Mouse (Mus musculus): ENCODE data around the gene Rnf208. TPM values are rescaled to one million over a fixed set of nuclear protein-coding genes. Genes with fewer than 3 reads are reported as not detected.
"Not testable (repeated sequence)": the region's sequence is repeated elsewhere in the genome, so short reads cannot be mapped to it uniquely, and the experiment has no call there.

The Rnf208 gene
- polyA plus RNA-seq, 1 experiment from 2014 or later = 9.1 TPM

DNA sequence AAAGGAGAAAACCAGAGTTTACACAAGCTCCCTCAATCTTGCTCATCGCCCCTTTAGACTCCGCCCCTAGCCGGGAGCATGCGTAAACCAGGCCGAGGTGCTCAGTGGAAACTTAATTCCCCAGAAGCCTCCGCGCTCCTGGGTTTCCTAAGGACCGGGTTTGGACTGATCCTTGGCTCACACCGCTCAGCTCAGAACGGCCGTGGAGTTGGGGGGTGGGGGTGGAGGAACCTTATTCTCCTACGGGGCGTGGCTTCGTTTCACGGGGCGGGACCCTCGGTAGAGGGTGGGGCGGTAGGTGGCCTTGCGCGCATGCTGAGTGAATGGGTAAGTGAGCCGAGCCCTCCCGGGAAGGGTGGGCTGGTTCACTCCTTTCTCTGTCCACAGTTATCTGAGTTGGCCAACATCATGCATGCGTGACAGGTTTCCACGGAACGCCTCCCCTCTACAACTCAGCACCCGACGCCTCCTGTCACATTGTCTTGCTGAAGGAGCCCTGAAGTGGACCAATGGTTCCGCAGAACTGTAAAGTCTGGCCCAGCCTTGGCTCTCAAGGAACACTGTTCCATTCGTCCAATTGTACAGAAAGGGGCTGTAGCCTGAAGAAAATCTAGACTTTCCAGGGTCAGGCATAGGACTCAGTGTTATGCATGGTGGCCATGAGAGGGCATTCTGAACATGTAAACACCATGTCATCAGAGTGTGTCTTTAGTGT, 1.2 kb upstream of the Rnf208 start:
- DNase-seq (ENCODE audit: low spot score) = peak; percentile 90
- Histone ChIP-seq H3K27me3 (ENCODE audit: insufficient read depth, poor library complexity, severe bottlenecking) (peaks cover 55% of the 10 kb centered on the region), H3K9me3 (no peaks in the 10 kb centered on the region), H3K27ac (peak overlapping the region; percentile 78), H3K4me1 (peaks cover 36% of the 10 kb centered on the region), H3K36me3 (peaks cover 11% of the 10 kb centered on the region; the same call in 1 of the 2 replicates), H3K4me3 (peak overlapping the region; percentile 70)
- WGBS = 2% methylated on average over 29 of the region's 29 CpGs

DNA sequence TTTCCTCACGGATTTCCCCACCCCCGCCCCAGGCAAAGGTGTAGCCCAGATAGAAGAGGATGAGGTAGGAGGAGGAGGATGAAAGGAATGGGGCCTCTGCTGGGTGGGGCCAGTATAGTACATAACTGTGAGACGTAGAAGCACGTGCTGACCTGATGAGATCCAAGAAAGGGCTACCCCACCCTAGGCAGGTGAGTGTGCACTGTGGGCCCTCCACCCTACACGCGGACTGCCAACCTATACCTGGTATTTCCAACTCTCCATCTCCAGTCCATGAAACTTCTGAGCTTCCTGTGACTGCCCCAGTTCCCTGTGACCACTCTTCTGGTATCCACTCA, 648 bp upstream of the Rnf208 start:
- no peak overlapping the region for H3K27ac ChIP-seq
- no peaks in the 10 kb centered on the region for H3K9me3 ChIP-seq
- H3K4me3 ChIP-seq = peak overlapping the region; percentile 70
- peaks cover 49% of the 10 kb centered on the region for H3K27me3 ChIP-seq (ENCODE audit: insufficient read depth, poor library complexity, severe bottlenecking)
- H3K36me3 ChIP-seq = peaks cover 16% of the 10 kb centered on the region; the same call in 1 of the 2 replicates
- DNase-seq (ENCODE audit: low spot score) = no peak
- 23% methylated on average over 6 of the region's 6 CpGs for WGBS
- peaks cover 34% of the 10 kb centered on the region for H3K4me1 ChIP-seq

DNA sequence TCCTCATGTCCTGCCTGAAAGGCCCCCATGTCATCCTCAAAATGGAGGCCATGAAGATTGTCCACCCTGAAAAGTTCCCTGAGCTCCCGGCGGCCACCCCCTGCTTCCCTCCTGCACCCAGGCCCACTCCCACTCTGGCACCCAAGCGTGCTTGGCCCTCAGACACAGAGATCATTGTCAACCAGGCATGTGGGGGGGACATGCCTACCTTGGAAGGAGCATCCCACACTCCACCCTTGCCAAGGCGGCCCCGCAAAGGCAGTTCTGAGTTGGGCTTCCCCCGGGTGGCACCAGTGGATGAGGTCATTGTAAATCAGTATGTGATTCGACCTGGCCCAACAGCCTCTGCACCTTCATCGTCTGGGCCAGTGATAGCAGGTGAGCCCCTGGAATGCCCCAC, 1.3 kb downstream of the Rnf208 start:
- peak overlapping the region; percentile 70; the same call in 1 of the 2 replicates for H3K4me3 ChIP-seq
- no peak for DNase-seq (ENCODE audit: low spot score)
- no peaks in the 10 kb centered on the region for H3K9me3 ChIP-seq
- H3K27me3 ChIP-seq (ENCODE audit: insufficient read depth, poor library complexity, severe bottlenecking) = peaks cover 37% of the 10 kb centered on the region
- H3K4me1 ChIP-seq = peaks cover 30% of the 10 kb centered on the region
- H3K36me3 ChIP-seq = peaks cover 31% of the 10 kb centered on the region
- 80% methylated on average over 8 of the region's 8 CpGs for WGBS
- H3K27ac ChIP-seq = no peak overlapping the region

DNA sequence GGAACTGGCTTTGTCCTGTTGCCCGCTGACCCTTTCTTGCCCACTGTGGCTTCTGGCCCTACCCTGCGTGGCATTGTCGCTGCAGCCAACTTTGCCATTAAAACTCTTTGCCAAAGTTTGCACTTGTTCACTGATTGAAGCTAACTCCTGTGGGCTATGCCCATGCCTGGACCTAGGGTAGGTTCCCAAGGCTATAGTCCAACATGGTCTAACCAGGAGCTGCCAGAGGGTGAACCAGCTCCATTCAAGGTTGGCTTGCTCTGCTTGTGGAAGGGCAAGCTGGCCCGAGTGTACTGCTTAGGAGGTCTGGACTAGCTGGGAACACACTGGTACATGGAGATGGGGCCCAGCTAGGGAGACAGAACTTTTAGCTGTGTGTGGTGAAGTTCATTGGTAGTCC, 2.1 kb downstream of the Rnf208 start:
- 85% methylated on average over 4 of the region's 4 CpGs for WGBS

DNA sequence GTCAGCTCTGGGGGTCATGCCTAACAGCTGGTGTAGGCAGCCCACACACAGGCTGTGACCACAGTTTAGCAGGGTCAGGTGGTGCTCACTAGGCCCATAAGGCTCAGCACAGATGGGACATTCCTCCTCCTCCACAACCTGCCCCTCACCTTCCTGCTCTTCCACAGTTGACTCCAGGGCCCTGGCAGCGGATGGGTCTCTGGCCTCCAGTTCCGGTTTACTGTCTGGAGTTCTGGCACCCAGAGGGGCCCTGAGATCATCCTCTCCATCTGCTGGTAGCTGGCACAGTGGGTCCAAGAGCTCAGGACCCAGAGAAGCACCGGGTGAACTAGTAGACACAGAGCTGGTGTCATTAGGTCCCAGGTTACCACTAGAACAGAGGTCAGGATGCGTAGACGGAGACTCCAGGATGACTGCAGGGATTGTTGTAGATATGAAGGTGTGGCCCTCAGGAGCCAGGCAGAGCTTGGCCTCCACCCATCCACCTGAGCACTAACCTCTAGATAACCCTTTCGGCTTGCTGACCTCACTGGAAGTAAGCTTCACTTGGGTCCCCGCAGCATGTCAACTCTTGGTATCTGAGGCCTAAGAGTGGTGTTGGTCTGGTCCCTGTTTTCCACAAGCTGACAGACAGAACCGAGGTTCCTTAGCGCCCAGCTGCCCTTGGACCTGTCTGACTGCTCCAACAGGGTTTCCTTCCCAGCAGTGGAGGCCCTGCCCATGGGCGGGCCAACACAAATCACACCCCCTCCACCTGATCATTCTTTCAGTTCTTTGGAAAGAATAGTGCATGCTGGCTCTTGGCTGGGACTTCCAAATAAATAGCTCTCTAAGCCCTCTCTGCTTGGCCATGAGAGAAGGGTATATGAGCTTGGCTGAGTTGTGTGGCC, 4.4 kb downstream of the Rnf208 start, which contains the start of gene AL732309.1:
Gene AL732309.1 (minus strand): TSS at position 681 of the 890 bp plus-strand sequence.
- no peaks in the 10 kb centered on the region for H3K9me3 ChIP-seq
- H3K27me3 ChIP-seq (ENCODE audit: insufficient read depth, poor library complexity, severe bottlenecking) = peaks cover 30% of the 10 kb centered on the region
- peaks cover 17% of the 10 kb centered on the region for H3K4me1 ChIP-seq
- 81% methylated on average over 10 of the region's 10 CpGs for WGBS
- DNase-seq (ENCODE audit: low spot score) = no peak
- no peak within 1 kb of the TSS for H3K27ac ChIP-seq
- H3K36me3 ChIP-seq = peaks cover 61% of the 10 kb centered on the region
- no peak within 1 kb of the TSS for H3K4me3 ChIP-seq

More for the DNA sequence above, 2.1 kb downstream of the Rnf208 start:
- Histone ChIP-seq H3K36me3 (peaks cover 39% of the 10 kb centered on the region), H3K4me3 (no peak overlapping the region), H3K9me3 (no peaks in the 10 kb centered on the region), H3K27me3 (ENCODE audit: insufficient read depth, poor library complexity, severe bottlenecking) (peaks cover 37% of the 10 kb centered on the region), H3K4me1 (peaks cover 30% of the 10 kb centered on the region), H3K27ac (no peak overlapping the region)
- DNase-seq (ENCODE audit: low spot score) = no peak

DNA sequence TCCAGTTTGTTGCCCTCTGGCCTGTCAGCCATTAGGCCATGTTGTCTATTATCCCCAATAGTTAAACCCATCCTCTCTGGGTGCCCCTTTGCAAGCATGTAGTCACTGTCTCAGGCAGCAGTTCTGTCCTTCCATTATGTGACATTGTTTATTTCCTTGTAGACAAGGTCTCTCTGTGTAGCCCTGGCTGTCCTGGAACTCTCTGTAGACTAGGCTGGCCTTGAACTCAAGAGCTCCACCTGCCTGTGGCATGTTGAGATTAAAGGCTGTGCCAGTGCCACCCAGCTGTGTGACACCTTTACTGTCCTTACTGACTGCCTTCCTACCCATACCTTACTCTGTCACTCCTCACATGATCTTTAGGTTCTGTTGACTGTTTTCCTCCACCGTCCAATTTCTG, 10.3 kb downstream of the Rnf208 start:
- H3K9me3 ChIP-seq = no peaks in the 10 kb centered on the region
- H3K4me1 ChIP-seq = peaks cover 13% of the 10 kb centered on the region
- peaks cover 56% of the 10 kb centered on the region for H3K36me3 ChIP-seq
- H3K4me3 ChIP-seq = no peak overlapping the region
- DNase-seq (ENCODE audit: low spot score) = no peak
- H3K27me3 ChIP-seq (ENCODE audit: insufficient read depth, poor library complexity, severe bottlenecking) = no peaks in the 10 kb centered on the region
- no peak overlapping the region for H3K27ac ChIP-seq
- WGBS = 90% methylated on average over 1 of the region's 1 CpGs

DNA sequence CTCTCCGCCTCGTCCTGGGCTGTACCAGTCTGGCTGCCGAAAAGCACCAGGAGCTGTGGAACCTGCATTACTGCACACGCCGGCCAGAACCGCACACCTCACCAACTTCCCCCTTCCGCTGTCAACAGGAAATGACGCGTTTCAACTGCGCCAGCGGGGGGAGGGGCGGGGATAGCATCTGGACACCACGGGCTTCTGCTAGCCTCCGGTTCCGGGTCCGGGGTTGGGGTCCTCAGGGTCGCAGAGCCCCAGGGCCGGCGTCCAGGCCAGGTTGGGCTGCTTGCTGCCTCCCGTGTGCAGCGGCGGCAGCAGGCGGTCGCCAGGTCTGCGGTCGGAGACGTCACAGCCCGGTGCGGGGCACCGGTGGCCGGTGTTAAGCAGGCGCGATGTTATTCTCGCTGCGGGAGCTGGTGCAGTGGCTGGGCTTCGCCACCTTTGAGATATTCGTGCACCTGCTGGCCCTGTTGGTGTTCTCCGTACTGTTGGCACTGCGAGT, 13.3 kb downstream of the Rnf208 start, which contains the start of gene Tmem203:
Gene Tmem203 (plus strand): TSS at position 156 of the 496 bp plus-strand sequence.
- Histone ChIP-seq H3K36me3 (peaks cover 26% of the 10 kb centered on the region), H3K27me3 (ENCODE audit: insufficient read depth, poor library complexity, severe bottlenecking) (no peaks in the 10 kb centered on the region), H3K9me3 (no peaks in the 10 kb centered on the region), H3K27ac (peak within 1 kb of the TSS; percentile 94), H3K4me3 (peak within 1 kb of the TSS; percentile 84), H3K4me1 (peaks cover 13% of the 10 kb centered on the region)
- WGBS = under 1% methylated on average over 39 of the region's 39 CpGs
- DNase-seq (ENCODE audit: low spot score) = peak; percentile 97

DNA sequence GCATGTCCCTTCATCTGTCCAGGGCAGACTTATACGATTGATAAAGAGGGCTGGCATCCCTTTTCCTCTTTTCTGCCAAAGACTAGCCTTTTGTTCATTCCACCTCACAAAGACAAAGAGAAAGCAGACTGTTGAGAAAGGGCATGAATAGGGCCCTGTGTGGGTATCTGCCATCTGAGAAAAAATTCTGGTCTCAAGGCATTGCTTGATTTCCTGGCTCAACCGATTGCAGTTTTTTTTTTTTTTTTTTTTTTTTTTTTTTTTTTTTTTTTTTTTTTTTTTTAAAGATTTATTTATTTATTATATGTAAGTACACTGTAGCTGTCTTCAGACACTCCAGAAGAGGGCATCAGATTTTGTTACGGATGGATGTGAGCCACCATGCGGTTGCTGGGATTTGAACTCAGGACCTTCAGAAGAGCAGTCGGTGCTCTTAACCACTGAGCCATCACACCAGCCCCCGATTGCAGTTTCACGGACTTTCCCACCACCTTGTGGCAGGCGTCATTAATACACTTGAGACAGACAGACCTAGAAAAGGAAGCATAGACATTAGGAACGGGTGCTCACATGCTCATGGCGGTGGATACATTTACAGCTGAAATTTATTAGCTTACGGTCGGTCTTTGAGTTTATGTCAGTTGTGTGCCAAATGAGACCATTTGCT, 14.5 kb downstream of the Rnf208 start:
- H3K9me3 ChIP-seq; H3K27ac ChIP-seq; H3K27me3 ChIP-seq (ENCODE audit: insufficient read depth, poor library complexity, severe bottlenecking); DNase-seq (ENCODE audit: low spot score): not testable (repeated sequence)
- H3K4me3 ChIP-seq = peak overlapping the region; percentile 84
- peaks cover 15% of the 10 kb centered on the region for H3K36me3 ChIP-seq
- peaks cover 13% of the 10 kb centered on the region for H3K4me1 ChIP-seq
- WGBS = 59% methylated on average over 12 of the region's 12 CpGs

DNA sequence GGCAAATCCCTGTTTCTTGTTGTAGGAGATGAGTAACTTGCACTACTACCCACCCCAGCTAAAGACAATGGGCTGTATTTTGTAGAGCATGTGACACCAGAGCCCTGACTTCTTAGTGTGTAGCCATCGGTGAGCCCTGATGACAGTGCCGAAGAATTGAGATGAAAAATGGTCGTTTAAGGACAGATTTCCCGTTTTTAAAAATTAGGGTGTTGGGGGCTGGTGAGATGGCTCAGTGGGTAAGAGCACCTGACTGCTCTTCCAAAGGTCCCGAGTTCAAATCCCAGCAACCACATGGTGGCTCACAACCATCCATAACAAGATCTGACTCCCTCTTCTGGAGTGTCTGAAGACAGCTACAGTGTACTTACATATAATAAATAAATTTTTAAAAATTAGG, 15.2 kb downstream of the Rnf208 start:
- not testable (repeated sequence) for H3K27ac ChIP-seq
- peaks cover 13% of the 10 kb centered on the region for H3K4me1 ChIP-seq
- WGBS = 79% methylated on average over 5 of the region's 5 CpGs

DNA sequence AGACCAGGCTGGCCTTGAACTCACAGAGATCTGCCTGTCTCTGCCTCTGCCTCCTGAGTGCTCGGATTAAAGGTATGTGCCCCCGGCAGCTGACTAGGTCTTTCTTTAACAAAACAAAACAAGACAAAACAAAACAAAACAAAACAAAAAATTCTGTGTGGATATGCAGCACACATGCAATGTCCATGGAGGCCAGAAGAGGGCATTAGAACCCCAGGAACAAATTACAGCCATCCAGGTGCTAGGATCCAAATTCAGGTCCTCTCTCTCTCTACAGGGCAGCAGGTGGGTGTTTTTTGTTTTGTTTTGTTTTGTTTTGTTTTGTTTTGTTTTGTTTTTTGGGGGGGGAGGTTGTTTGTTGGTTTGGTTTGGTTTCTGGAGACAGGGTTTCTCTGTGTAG, 16.8 kb downstream of the Rnf208 start:
- Histone ChIP-seq H3K9me3 (no peaks in the 10 kb centered on the region), H3K27ac (no peak overlapping the region), H3K4me1 (peaks cover 25% of the 10 kb centered on the region), H3K4me3 (no peak overlapping the region), H3K36me3 (no peaks in the 10 kb centered on the region), H3K27me3 (ENCODE audit: insufficient read depth, poor library complexity, severe bottlenecking) (peaks cover 9% of the 10 kb centered on the region)
- DNase-seq (ENCODE audit: low spot score) = no peak
- 41% methylated on average over 2 of the region's 2 CpGs for whole genome bisulfite sequencing

More for the DNA sequence above, 15.2 kb downstream of the Rnf208 start:
- H3K4me3 ChIP-seq; H3K9me3 ChIP-seq; H3K27me3 ChIP-seq (ENCODE audit: insufficient read depth, poor library complexity, severe bottlenecking); H3K36me3 ChIP-seq; DNase-seq (ENCODE audit: low spot score): not testable (repeated sequence)

DNA sequence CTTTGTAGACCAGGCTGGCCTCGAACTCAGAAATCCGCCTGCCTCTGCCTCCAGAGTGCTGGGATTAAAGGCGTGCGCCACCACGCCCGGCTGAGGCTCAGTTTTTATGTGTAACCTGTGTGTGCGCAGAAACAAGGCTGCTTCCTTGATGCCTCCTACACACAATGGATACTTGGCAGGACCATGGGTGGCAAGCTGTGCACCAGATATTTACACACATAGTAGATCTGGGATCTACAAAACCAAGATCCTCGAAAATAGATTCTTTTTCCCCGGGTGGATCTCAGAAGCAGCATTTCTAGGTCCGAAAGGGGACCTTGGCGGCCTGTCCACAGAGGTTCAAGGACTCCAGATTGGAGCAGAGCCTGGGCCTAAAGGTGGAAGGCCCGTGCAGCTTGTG, 19.8 kb downstream of the Rnf208 start:
- Histone ChIP-seq H3K4me1 (peaks cover 30% of the 10 kb centered on the region), H3K36me3 (no peaks in the 10 kb centered on the region), H3K4me3 (peak overlapping the region; percentile 80), H3K9me3 (no peaks in the 10 kb centered on the region), H3K27me3 (ENCODE audit: insufficient read depth, poor library complexity, severe bottlenecking) (peaks cover 25% of the 10 kb centered on the region), H3K27ac (peak overlapping the region; percentile 83)
- 43% methylated on average over 12 of the region's 12 CpGs for WGBS
- DNase-seq (ENCODE audit: low spot score) = no peak

DNA sequence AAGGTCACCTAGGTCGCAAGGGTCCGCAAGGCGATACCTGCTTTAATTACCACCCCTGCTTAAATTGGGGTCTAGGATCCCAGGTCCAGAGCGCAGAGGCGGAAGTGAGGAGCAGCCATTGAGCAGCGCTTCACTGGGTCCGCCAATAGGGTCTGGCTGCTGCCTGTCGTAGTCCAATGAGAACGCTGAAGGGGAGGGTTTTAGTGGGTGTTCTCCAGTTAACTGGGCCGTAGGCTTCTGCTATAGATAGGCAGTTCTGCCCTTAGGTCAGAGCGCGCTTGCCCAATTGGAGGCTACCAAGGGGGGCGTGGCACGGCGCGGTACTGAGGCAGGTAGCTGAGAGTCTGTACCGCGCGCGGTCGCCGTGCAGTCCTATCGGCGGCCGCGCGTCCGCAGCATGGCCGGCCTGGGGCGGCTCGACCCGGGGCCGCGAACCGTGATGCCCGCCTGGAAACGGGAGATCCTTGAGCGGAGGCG, 20.3 kb downstream of the Rnf208 start, which contains the start of gene Tprn:
Gene Tprn (plus strand): TSS at position 328 of the 477 bp plus-strand sequence.
- DNase-seq (ENCODE audit: low spot score) = peak; percentile 98
- H3K9me3 ChIP-seq = no peaks in the 10 kb centered on the region
- under 1% methylated on average over 39 of the region's 39 CpGs for WGBS
- peak within 1 kb of the TSS; percentile 80 for H3K4me3 ChIP-seq
- H3K4me1 ChIP-seq = peaks cover 34% of the 10 kb centered on the region
- H3K27ac ChIP-seq = peak within 1 kb of the TSS; percentile 83
- no peaks in the 10 kb centered on the region for H3K36me3 ChIP-seq
- H3K27me3 ChIP-seq (ENCODE audit: insufficient read depth, poor library complexity, severe bottlenecking) = peaks cover 25% of the 10 kb centered on the region

Data from heart, embryonic 10.5 days (tissue).